Mouse (Mus musculus) MEL (cell line): ENCODE measurements at regions not wholly inside any gene's neighbourhood (a gene's known extent, or its start where the extent isn't known, plus 50 kb on each side); places are given as distances from the start of the nearest gene placed in this dataset.

ENCODE experiments used
- CHD1 ChIP-seq: IDR thresholded peaks from 2 replicates; pipeline ENCODE4 v1.6.1; 2012; ENCODE audit warnings: low read depth, mild to moderate bottlenecking, inconsistent platforms, low read length, improper control_type of control experiment
- CHD2 ChIP-seq: IDR thresholded peaks from 2 replicates; pipeline ENCODE4 v1.6.1; 2011; ENCODE audit warnings: low read length, improper control_type of control experiment
- CTCF ChIP-seq, 3 experiments: IDR thresholded peaks in 2 of 3; conservative IDR thresholded peaks in 1 of 3; 2 replicates each; pipeline ENCODE4 v1.5.1; 2011 to 2012; ENCODE audit warnings: low read length in 3 of 3, low read depth in 2 of 3, mild to moderate bottlenecking in 2 of 3, improper control_type of control experiment in 1 of 3, inconsistent platforms in 1 of 3, mixed read lengths in 1 of 3, moderate library complexity in 1 of 3; ENCODE audit not compliant: control insufficient read depth in 1 of 3, insufficient read depth in 1 of 3, poor library complexity in 1 of 3, severe bottlenecking in 1 of 3
- GABPA ChIP-seq: IDR thresholded peaks from 2 replicates; pipeline ENCODE4 v1.6.1; 2012; ENCODE audit warnings: low read depth, mild to moderate bottlenecking, inconsistent platforms, low read length, improper control_type of control experiment, moderate library complexity
- GATA1 ChIP-seq: IDR thresholded peaks from 2 replicates; pipeline ENCODE4 v1.6.1; 2011; ENCODE audit warnings: low read depth, low read length, improper control_type of control experiment
- HCFC1 ChIP-seq: IDR thresholded peaks from 2 replicates; pipeline ENCODE4 v1.6.1; 2012; ENCODE audit warnings: low read depth, mild to moderate bottlenecking, inconsistent platforms, low read length, improper control_type of control experiment, moderate library complexity
- JUND ChIP-seq: IDR thresholded peaks from 2 replicates; pipeline ENCODE4 v1.6.1; 2011; ENCODE audit warnings: low read depth, mild to moderate bottlenecking, improper control_type of control experiment, low read length
- POLR2A ChIP-seq, 2 experiments: IDR thresholded peaks; 2 replicates each; pipeline ENCODE4 v1.6.1; 2011 to 2012; ENCODE audit warnings: low read length in 2 of 2, mild to moderate bottlenecking in 2 of 2, control low read depth in 1 of 2, improper control_type of control experiment in 1 of 2, low read depth in 1 of 2, moderate library complexity in 1 of 2; ENCODE audit not compliant: control insufficient read depth in 1 of 2, insufficient read depth in 1 of 2, poor library complexity in 1 of 2
- POLR2AphosphoS2 ChIP-seq: IDR thresholded peaks from 2 replicates; pipeline ENCODE4 v1.6.1; 2011; ENCODE audit warnings: low read length, improper control_type of control experiment
- POLR2AphosphoS5 ChIP-seq: IDR thresholded peaks from 2 replicates; pipeline ENCODE4 v1.6.1; 2012; ENCODE audit warnings: low read depth, borderline replicate concordance, mild to moderate bottlenecking, inconsistent platforms, low read length, moderate library complexity, mixed read lengths
- RAD21 ChIP-seq: IDR thresholded peaks from 2 replicates; pipeline ENCODE4 v1.6.1; 2011; ENCODE audit warnings: mild to moderate bottlenecking, low read depth, low read length, improper control_type of control experiment
- TAL1 ChIP-seq: IDR thresholded peaks from 2 replicates; pipeline ENCODE4 v1.6.1; 2012; ENCODE audit warnings: mild to moderate bottlenecking, inconsistent platforms, low read length, moderate library complexity, mixed read lengths
- UBTF ChIP-seq: IDR thresholded peaks from 2 replicates; pipeline ENCODE4 v1.6.1; 2012; ENCODE audit warnings: low read depth, mild to moderate bottlenecking, inconsistent platforms, low read length, improper control_type of control experiment, moderate library complexity, borderline replicate concordance; ENCODE audit not compliant: insufficient read depth

DNA sequence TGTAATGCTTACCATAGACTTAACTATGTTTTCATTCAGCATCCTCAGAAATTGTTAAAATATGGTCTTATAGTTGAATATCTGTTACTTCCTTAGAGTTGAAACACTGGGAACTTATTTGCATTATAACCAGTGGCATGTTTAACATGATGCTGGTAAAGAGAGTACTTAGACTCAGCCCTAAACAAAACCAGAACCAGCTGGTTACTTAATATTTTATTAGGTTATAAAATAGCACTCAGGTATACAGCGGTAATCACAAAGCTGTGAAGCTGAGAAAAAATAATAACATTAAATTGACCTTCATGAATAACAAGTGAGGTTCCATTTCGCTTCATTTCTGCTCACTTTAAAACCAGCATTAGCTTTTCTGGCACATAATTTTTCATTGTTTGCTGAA, 474.4 kb downstream of the Tlr4 start:
- TF ChIP-seq CTCF (IDR thresholded peaks at IDR 0.05 in 2 of 3, conservative IDR thresholded peaks at IDR 0.05 in 1 of 3; ENCODE audit: control insufficient read depth in 1 of 3, insufficient read depth in 1 of 3, low read depth in 2 of 3, low read length in 3 of 3, poor library complexity in 1 of 3, severe bottlenecking in 1 of 3), result no peak
- no peak for TF ChIP-seq POLR2AphosphoS5
- no peak for TF ChIP-seq POLR2AphosphoS2
- no peak for TF ChIP-seq JUND
- no peak for TF ChIP-seq GATA1
- no peak for TF ChIP-seq HCFC1
- no peak for TF ChIP-seq RAD21
- no peak for TF ChIP-seq CHD2
- TF ChIP-seq UBTF, result no peak
- TF ChIP-seq POLR2A (IDR thresholded peaks at IDR 0.05; ENCODE audit: control insufficient read depth in 1 of 2, insufficient read depth in 1 of 2, low read depth in 1 of 2, low read length in 2 of 2, poor library complexity in 1 of 2), result no peak
- TF ChIP-seq TAL1, result no peak
- no peak for TF ChIP-seq CHD1
- no peak for TF ChIP-seq GABPA
